Mouse (Mus musculus) hindbrain, embryonic 15.5 days (tissue): Measurements from ENCODE around the gene Sgsh. TPM values are rescaled to one million over a fixed set of nuclear protein-coding genes. Genes with fewer than 3 reads are reported as not detected.
A peak's percentile ranks its signal among the peaks of the same experiment; 100 is the strongest.

Experiments used
- ATAC-seq: fragments of 200-750 bp; cut with Nextera tagmentation; 2 replicates; pipeline ENCODE4 v1.8.0; 2017; ENCODE audit warnings: low read depth, moderate number of reproducible peaks, moderate TSS enrichment; ENCODE audit not compliant: low FRiP score
- H3K27ac ChIP-seq: fragments of 300-500 bp; sonication (generic); replicated peaks from 2 replicates; pipeline ENCODE4 v1.5.1; 2015; ENCODE audit warnings: mild to moderate bottlenecking, inconsistent platforms
- H3K27me3 ChIP-seq: fragments of 300-500 bp; sonication (generic); 2 replicates; pipeline ENCODE4 v1.6.1; 2015; ENCODE audit warnings: control low read depth, inconsistent platforms
- H3K36me3 ChIP-seq: fragments of 300-500 bp; sonication (generic); 2 replicates; pipeline ENCODE4 v1.6.1; 2015; ENCODE audit warnings: control low read depth, inconsistent platforms
- H3K4me1 ChIP-seq: fragments of 300-500 bp; sonication (generic); replicated peaks from 2 replicates; pipeline ENCODE4 v1.6.1; 2015; ENCODE audit warnings: control low read depth, inconsistent platforms
- H3K4me2 ChIP-seq: fragments of 300-500 bp; sonication (generic); 2 replicates; pipeline ENCODE4 v1.6.1; 2015; ENCODE audit warnings: moderate library complexity, mild to moderate bottlenecking, inconsistent platforms
- H3K4me3 ChIP-seq: fragments of 300-500 bp; sonication (generic); 2 replicates; pipeline ENCODE4 v1.5.1; 2015; ENCODE audit warnings: mild to moderate bottlenecking, inconsistent platforms
- H3K9ac ChIP-seq: fragments of 300-500 bp; sonication (generic); 2 replicates; pipeline ENCODE4 v1.6.1; 2015; ENCODE audit warnings: inconsistent platforms
- H3K9me3 ChIP-seq: fragments of 300-500 bp; sonication (generic); 2 replicates; pipeline ENCODE4 v1.6.1; 2016; ENCODE audit warnings: control low read depth, inconsistent platforms
- WGBS: fragments of 180-500 bp; shearing (Covaris S2); methylation state at CpG from one replicate; pipeline ENCODE4 v1.1.7; 2015; 5-methylcytosine and 5-hydroxymethylcytosine counted together
- polyA plus RNA-seq: library from polyadenylated mRNA; unstranded; fragments of >200 nt; fragmentation: Nextera tagmentation; extraction: Ambion mirVana; gene quantifications from 2 replicates; pipeline ENCODE4 v1.2.1, GENCODE M21; 2015

Sgsh gene
- polyA plus RNA-seq, 1 experiment from 2014 or later, result 4.4 TPM

DNA sequence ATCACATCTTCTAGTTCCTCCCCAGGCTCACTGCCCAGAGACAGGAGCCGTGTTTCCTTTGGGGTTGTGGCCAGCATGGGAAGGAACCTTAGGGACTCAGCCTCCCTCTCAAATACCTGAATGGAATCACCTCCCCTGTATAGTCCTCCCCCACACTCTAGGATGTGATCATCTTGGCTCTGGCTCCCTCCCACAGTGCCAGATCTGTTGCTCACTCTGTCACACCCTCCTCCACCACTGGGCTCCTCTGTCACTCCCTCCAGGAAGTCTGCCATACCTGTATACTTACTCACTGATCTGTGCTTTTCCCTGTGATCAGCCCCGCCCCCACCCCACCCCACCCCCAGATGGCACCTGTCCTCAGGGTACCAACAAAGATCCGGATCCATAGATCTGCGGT lies 24.7 kb downstream of the Sgsh start:
- H3K4me1 ChIP-seq, result no peaks in the 10 kb centered on the region
- 66% methylated on average over 4 of the region's 4 CpGs for WGBS
- no peaks in the 10 kb centered on the region for H3K9me3 ChIP-seq
- H3K27me3 ChIP-seq, result no peaks in the 10 kb centered on the region
- H3K4me3 ChIP-seq, result no peak overlapping the region
- H3K27ac ChIP-seq, result no peak overlapping the region
- no peak overlapping the region for H3K9ac ChIP-seq
- ATAC-seq, result no peak
- H3K36me3 ChIP-seq, result no peaks in the 10 kb centered on the region
- H3K4me2 ChIP-seq, result no peak overlapping the region

DNA sequence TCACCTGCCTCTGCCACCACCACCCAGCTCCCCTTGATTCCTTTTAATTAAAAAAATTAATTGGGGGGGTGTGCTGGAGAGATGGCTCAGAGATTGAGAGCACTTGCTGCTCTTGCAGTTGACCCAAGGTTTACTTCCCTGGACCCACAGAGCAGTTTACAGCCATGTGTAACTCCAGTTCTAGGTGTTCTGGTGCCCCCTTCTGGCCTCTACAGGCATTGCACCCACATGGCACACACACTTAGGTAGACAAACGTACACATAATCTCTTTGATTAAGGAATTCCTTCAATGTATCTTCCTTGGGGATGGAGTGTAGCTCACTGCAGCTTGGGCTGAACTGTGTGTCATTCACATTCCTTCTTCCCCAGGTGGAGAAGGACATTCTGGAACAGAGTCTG lies 30.3 kb downstream of the Sgsh start:
- Histone ChIP-seq H3K27ac (no peak overlapping the region), H3K4me3 (no peak overlapping the region), H3K27me3 (no peaks in the 10 kb centered on the region), H3K9me3 (no peaks in the 10 kb centered on the region), H3K4me1 (no peaks in the 10 kb centered on the region), H3K4me2 (no peak overlapping the region), H3K36me3 (no peaks in the 10 kb centered on the region), H3K9ac (no peak overlapping the region)
- no peak for ATAC-seq
- 69% methylated on average over 1 of the region's 1 CpGs for WGBS

DNA sequence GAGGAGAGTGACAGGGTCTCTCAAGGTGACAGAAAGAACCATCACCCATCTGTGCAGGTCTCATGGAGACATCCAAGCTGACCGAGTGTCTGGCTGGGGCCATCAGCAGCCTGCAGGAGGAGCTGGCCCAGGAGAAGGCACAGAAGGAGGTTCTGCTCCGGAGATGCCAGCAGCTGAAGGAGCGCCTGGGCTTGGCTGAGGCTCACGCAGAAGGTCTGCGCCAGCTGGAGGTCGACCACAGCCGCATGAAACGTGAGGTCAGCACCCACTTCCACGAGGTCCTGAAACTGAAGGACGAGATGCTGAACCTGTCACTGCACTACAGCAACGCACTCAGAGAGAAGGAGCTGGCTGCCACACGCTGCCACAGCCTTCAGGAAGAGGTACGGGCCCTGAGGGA lies 32.8 kb downstream of the Sgsh start:
- 77% methylated on average over 13 of the region's 13 CpGs for WGBS
- no peak overlapping the region for H3K27ac ChIP-seq
- no peak overlapping the region for H3K4me3 ChIP-seq
- no peak for ATAC-seq
- H3K9me3 ChIP-seq, result no peaks in the 10 kb centered on the region
- no peak overlapping the region for H3K4me2 ChIP-seq
- H3K27me3 ChIP-seq, result no peaks in the 10 kb centered on the region
- no peaks in the 10 kb centered on the region for H3K4me1 ChIP-seq
- no peaks in the 10 kb centered on the region for H3K36me3 ChIP-seq
- H3K9ac ChIP-seq, result no peak overlapping the region

DNA sequence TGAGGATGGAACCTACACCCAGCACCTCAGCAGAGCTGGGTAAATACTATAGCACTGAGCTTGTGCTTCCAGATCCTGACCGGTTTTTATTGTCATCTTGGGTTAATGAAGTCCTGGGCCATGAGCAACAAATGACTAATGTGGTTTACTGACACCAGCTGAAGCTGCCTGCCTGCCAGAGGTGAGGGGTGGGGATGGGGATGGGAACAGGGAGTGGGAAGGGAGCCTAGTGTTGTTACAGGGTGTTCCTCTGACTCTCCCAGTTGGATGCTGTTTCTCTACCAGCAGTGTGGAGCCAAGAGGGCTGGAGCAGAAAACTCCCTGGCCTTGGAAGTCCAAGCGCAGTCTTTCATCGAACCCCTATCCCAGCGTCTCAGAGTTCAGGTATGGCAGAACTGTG lies 38.6 kb downstream of the Sgsh start:
- WGBS, result 86% methylated on average over 4 of the region's 4 CpGs
- Histone ChIP-seq H3K36me3 (no peaks in the 10 kb centered on the region), H3K4me2 (no peak overlapping the region), H3K9ac (no peak overlapping the region), H3K4me1 (no peaks in the 10 kb centered on the region), H3K4me3 (no peak overlapping the region), H3K9me3 (no peaks in the 10 kb centered on the region), H3K27me3 (no peaks in the 10 kb centered on the region), H3K27ac (no peak overlapping the region)
- no peak for ATAC-seq

DNA sequence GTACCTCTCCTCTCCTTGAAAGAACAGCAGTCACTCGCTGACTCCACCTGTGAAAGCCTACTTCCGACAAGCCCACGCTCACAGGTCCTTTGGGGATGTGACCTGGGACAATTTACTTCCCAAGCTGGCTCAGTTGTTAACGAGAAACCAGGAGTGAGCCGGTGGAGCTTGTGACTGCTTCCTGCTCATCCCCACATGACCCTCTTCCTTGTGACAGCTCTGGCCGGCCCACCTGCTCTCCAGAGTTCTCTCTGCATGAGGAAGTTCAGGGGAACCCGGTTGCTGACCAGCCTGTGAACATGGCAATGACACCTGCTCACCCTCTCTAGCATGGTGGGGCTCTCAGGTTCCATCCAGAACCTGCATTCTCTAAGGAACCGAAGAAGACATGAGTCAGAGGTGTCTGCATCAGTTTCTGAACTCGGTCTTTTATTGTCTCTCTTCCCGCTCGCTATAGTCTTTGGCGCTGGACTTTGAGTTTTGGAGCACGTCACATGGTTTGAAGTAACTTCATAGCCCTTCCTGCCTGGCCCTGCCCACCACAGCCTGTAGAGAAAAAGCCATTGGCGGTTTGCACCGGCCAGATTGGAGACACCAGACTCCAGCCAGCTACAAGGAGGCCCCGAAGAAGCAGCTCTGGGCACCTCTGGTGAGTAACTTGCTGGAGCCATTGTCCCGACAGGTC lies 40.9 kb downstream of the Sgsh start:
- WGBS, result 84% methylated on average over 17 of the region's 17 CpGs
- Histone ChIP-seq H3K27me3 (no peaks in the 10 kb centered on the region; the same call in 1 of the 2 replicates), H3K27ac (no peak overlapping the region), H3K4me3 (no peak overlapping the region), H3K4me1 (no peaks in the 10 kb centered on the region), H3K36me3 (no peaks in the 10 kb centered on the region), H3K9me3 (no peaks in the 10 kb centered on the region), H3K4me2 (no peak overlapping the region), H3K9ac (no peak overlapping the region)
- ATAC-seq, result no peak

DNA sequence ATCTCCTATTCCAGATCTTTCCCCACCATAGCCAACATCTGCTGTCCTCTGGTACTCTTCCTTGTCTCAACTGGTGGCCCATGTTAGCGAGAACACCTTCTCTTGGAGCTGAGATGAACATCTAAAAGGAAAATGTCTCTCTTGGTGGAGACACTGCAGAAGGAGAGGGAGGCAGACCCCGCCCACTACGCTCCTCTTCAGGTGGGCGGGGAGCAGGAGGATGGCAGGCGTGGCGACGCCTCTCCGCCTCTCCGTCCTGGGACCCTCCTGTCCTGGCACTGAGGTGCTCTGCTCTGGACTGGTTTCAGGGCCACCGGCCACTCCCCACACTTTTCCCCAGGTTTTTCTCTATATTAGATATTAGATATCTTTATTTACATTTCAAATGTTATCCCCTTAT lies 44.7 kb downstream of the Sgsh start:
- Histone ChIP-seq H3K27ac (no peak overlapping the region), H3K9ac (no peak overlapping the region), H3K4me1 (0 out of 2 replicates have a peak, but pooled peaks cover 5% of the 10 kb centered on the region), H3K4me3 (no peak overlapping the region), H3K27me3 (no peaks in the 10 kb centered on the region; the same call in 1 of the 2 replicates), H3K9me3 (no peaks in the 10 kb centered on the region), H3K36me3 (no peaks in the 10 kb centered on the region), H3K4me2 (no peak overlapping the region)
- 20% methylated on average over 10 of the region's 10 CpGs for WGBS
- no peak for ATAC-seq

DNA sequence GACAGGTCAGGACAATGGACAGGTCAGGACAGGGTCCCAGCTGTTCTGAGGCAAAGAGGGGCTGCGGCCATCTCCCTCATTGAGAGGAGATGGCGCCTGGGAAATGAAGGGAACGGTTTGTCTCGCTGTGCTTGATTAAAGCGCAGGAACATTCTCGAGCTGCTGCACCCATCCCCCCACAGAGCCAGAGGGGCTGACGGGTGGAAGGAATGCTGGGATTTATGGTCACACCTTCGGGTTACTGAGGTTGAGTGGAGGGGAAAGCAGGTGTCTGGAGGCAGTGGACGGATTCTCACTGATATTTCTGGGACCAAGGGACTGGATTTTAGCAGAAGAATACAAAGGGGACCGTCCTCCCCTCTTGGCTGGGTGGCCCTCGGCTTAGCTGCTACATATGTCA lies 47.4 kb downstream of the Sgsh start:
- Histone ChIP-seq H3K4me2 (no peak overlapping the region), H3K27ac (no peak overlapping the region), H3K36me3 (no peaks in the 10 kb centered on the region), H3K9me3 (no peaks in the 10 kb centered on the region), H3K27me3 (no peaks in the 10 kb centered on the region; the same call in 1 of the 2 replicates), H3K4me1 (0 out of 2 replicates have a peak, but pooled peaks cover 5% of the 10 kb centered on the region), H3K4me3 (no peak overlapping the region), H3K9ac (no peak overlapping the region)
- ATAC-seq, result no peak
- WGBS, result 37% methylated on average over 11 of the region's 11 CpGs

DNA sequence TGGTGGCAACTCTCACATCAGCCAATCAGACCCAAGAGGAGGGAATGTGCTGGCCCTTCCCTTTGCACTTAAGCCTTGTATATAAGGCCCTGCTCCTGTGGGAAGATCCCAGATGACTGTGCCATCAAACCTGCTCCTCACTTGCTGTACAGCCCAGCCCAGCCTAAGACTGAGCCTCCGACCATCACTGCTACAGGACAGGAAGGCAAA lies 47.8 kb downstream of the Sgsh start, which contains the start of gene Card14:
Card14 (plus strand) TSS at position 111 of the 210 bp plus-strand sequence.
- Histone ChIP-seq H3K27me3 (no peaks in the 10 kb centered on the region; the same call in 1 of the 2 replicates), H3K9me3 (no peaks in the 10 kb centered on the region), H3K36me3 (no peaks in the 10 kb centered on the region), H3K27ac (no peak within 1 kb of the TSS), H3K4me3 (no peak within 1 kb of the TSS), H3K4me1 (0 out of 2 replicates have a peak, but pooled peaks cover 5% of the 10 kb centered on the region), H3K9ac (no peak within 1 kb of the TSS), H3K4me2 (no peak within 1 kb of the TSS)
- 61% methylated on average over 1 of the region's 1 CpGs for WGBS
- no peak for ATAC-seq

DNA sequence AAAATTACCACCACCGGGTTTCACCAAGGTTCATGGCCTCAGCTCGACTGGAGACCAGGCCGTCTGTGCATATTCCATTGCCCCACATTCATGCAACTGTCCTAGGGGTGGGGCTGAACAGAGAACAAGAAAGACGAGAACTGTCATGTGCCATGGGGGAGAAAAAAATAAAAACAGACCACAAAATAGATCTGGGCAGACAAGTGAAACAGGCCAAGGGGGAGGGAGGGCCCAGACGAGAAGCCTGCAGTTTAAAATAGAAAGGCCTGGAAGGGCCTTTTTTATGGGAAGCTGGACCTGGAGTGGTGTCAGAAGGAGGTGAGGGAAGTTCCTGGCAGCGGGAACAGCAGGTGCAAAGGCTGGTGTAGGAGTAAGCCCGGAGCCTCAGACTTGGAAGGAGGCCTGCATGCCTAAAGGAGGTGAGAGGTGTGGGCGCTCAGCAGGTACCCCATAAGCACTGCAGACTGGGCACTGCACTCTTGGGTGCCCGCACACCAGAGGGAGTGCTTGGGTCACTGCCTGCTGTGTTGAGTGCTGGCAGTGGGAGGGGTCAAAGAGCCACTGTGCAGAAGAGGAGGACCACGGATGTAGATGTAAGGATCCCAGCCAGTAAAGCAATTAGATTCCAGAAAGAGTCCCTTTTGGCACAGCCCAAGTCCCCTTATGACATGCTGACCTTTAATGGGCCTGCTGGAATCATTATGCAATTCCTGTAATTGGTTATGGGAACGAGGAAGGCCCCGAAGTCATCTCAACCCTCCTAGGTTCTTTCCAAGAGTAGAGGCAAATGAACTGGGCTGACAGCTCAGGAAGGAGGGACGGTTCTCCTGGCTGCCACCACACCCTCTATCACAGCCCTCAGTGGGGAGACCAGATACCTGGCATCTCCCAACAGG lies 48.3 kb downstream of the Sgsh start:
- Histone ChIP-seq H3K4me1 (0 out of 2 replicates have a peak, but pooled peaks cover 5% of the 10 kb centered on the region), H3K4me3 (no peak overlapping the region), H3K9me3 (no peaks in the 10 kb centered on the region), H3K36me3 (no peaks in the 10 kb centered on the region), H3K27ac (no peak overlapping the region), H3K4me2 (no peak overlapping the region), H3K27me3 (no peaks in the 10 kb centered on the region; the same call in 1 of the 2 replicates), H3K9ac (no peak overlapping the region)
- no peak for ATAC-seq
- 64% methylated on average over 13 of the region's 13 CpGs for WGBS

DNA sequence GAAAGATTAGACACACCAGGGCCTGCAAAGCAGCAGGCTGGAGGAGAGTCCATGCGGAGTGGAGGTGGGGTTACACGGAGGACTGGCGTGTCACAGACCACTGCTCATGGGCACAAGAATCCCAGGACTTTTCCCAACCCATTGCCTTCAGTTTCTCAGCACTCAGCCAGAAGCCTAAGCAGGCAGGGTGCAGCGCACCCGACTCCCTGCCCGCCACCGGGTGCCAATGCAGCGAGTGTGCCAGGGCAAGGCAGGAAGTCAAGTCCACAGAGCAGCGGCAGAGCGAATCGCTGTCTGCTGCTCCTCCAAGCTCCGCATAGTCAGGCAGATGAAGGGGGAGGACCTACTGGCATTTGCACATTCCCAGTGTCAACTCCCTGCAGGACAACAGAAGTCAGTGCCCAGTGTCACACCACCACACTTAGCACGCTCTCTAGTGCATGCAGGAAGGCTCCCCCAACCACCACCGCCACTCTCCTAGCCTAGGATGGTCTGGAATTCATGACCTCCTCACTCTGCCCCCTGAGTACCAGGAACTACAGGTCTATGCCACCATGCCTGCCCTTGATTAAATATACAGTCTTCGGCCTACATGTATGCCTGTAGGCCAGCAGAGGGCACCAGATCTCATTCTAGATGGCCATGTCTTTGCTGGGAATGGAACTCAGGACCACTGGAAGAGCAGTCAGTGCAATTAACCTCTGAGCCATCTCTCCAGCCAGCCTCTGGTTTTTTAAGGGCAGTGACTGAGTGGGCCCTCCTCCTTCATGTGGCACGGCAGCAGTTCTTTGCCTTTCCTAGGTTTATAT lies 50.2 kb downstream of the Sgsh start:
- Histone ChIP-seq H3K4me1 (peaks cover 14% of the 10 kb centered on the region), H3K36me3 (no peaks in the 10 kb centered on the region), H3K4me3 (no peak overlapping the region), H3K9ac (no peak overlapping the region), H3K27ac (no peak overlapping the region), H3K27me3 (no peaks in the 10 kb centered on the region; the same call in 1 of the 2 replicates), H3K9me3 (no peaks in the 10 kb centered on the region), H3K4me2 (no peak overlapping the region)
- 36% methylated on average over 16 of the region's 16 CpGs for WGBS
- ATAC-seq, result no peak

DNA sequence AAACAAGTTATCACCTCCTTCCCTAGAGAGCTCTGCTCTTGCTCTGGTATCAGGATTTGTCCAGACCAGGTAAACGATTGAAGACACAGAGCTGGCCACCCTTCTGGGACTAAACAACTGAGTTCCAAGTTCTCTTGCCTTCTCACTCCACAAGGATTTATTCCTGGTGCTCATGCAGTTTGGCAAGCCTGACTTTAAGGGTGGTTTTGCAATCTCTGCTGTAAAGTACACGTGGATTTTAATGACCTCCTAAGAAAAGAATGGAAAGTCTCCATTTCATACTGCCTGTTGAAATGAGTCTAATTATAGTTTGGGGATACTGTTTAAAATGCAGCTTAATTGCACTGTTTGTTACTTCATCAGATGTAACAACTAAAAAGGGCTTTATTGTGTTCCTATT lies 54.4 kb downstream of the Sgsh start:
- no peak for ATAC-seq
- Histone ChIP-seq H3K36me3 (peaks cover 19% of the 10 kb centered on the region), H3K27me3 (no peaks in the 10 kb centered on the region), H3K4me3 (no peak overlapping the region), H3K27ac (no peak overlapping the region), H3K9me3 (no peaks in the 10 kb centered on the region), H3K9ac (no peak overlapping the region), H3K4me2 (peak overlapping the region; percentile 95), H3K4me1 (peaks cover 27% of the 10 kb centered on the region)
- 35% methylated on average over 2 of the region's 2 CpGs for WGBS
